Mouse (Mus musculus) embryonic facial prominence, embryonic 12.5 days (tissue): ENCODE data around the gene Ehd1. TPM values are rescaled to one million over a fixed set of nuclear protein-coding genes. Genes with fewer than 3 reads are reported as not detected.

Source experiments
- ATAC-seq: fragments of 200-750 bp; cut with Nextera tagmentation; 2 replicates; pipeline ENCODE4 v1.8.0; 2017; ENCODE audit not compliant: insufficient number of reproducible peaks, insufficient read depth, low FRiP score, low TSS enrichment
- H3K27ac ChIP-seq: fragments of 300-500 bp; sonication (generic); 2 replicates; pipeline ENCODE4 v1.5.1; 2016; ENCODE audit warnings: mild to moderate bottlenecking
- H3K27me3 ChIP-seq: fragments of 300-500 bp; sonication (generic); 2 replicates; pipeline ENCODE4 v1.6.1; 2016; ENCODE audit warnings: mild to moderate bottlenecking, moderate library complexity
- H3K36me3 ChIP-seq: fragments of 300-500 bp; sonication (generic); 2 replicates; pipeline ENCODE4 v1.6.1; 2016; ENCODE audit warnings: mild to moderate bottlenecking
- H3K4me1 ChIP-seq: fragments of 300-500 bp; sonication (generic); 2 replicates; pipeline ENCODE4 v1.6.1; 2016
- H3K4me2 ChIP-seq: fragments of 300-500 bp; sonication (generic); replicated peaks from 2 replicates; pipeline ENCODE4 v1.6.1; 2016; ENCODE audit warnings: mild to moderate bottlenecking, moderate library complexity
- H3K4me3 ChIP-seq: fragments of 300-500 bp; sonication (generic); 2 replicates; pipeline ENCODE4 v1.5.1; 2016; ENCODE audit warnings: mild to moderate bottlenecking
- H3K9ac ChIP-seq: fragments of 300-500 bp; sonication (generic); 2 replicates; pipeline ENCODE4 v1.6.1; 2016; ENCODE audit warnings: mild to moderate bottlenecking, moderate library complexity
- H3K9me3 ChIP-seq: fragments of 300-500 bp; sonication (generic); 2 replicates; pipeline ENCODE4 v1.6.1; 2016; ENCODE audit warnings: mild to moderate bottlenecking, moderate library complexity
- WGBS: fragments of 180-500 bp; shearing (Covaris S2); methylation state at CpG from one replicate; pipeline ENCODE4 v1.1.7; 2016; 5-methylcytosine and 5-hydroxymethylcytosine counted together
- polyA plus RNA-seq: library from polyadenylated mRNA; unstranded; fragments of >200 nt; fragmentation: Nextera tagmentation; extraction: Ambion mirVana; gene quantifications from 2 replicates; pipeline ENCODE4 v1.2.1, GENCODE M21; 2016

Gene Ehd1
- polyA plus RNA-seq, 1 experiment from 2014 or later: 77.6 TPM

GRCm38 (mm10) chr19:6262222-6262621 is 14.3 kb upstream of the Ehd1 start:
- H3K27me3 ChIP-seq: no peaks in the 10 kb centered on the region
- 56% methylated on average over 7 of the region's 7 CpGs for WGBS

GRCm38 (mm10) chr19:6262839-6263433 is 13.6 kb upstream of the Ehd1 start:
- H3K4me3 ChIP-seq: no peak overlapping the region
- H3K9me3 ChIP-seq: no peaks in the 10 kb centered on the region; the same call in 1 of the 2 replicates
- peaks cover 44% of the 10 kb centered on the region for H3K36me3 ChIP-seq
- ATAC-seq: no peak
- 86% methylated on average over 8 of the region's 8 CpGs for WGBS
- H3K27ac ChIP-seq: no peak overlapping the region
- no peaks in the 10 kb centered on the region for H3K4me1 ChIP-seq
- H3K9ac ChIP-seq: no peak overlapping the region
- no peak overlapping the region for H3K4me2 ChIP-seq
- H3K27me3 ChIP-seq: no peaks in the 10 kb centered on the region

More at GRCm38 (mm10) chr19:6262222-6262621, 14.3 kb upstream of the Ehd1 start:
- H3K4me1 ChIP-seq: no peaks in the 10 kb centered on the region
- ATAC-seq: no peak
- H3K36me3 ChIP-seq: peaks cover 51% of the 10 kb centered on the region
- H3K9me3 ChIP-seq: no peaks in the 10 kb centered on the region; the same call in 1 of the 2 replicates
- no peak overlapping the region for H3K9ac ChIP-seq
- H3K4me2 ChIP-seq: no peak overlapping the region
- H3K4me3 ChIP-seq: no peak overlapping the region
- no peak overlapping the region for H3K27ac ChIP-seq

- Histone ChIP-seq H3K4me3 (no peak overlapping the region), H3K9ac (no peak overlapping the region), H3K36me3 (peaks cover 31% of the 10 kb centered on the region), H3K9me3 (no peaks in the 10 kb centered on the region; the same call in 1 of the 2 replicates), H3K27me3 (no peaks in the 10 kb centered on the region), H3K4me1 (no peaks in the 10 kb centered on the region), H3K4me2 (no peak overlapping the region), H3K27ac (no peak overlapping the region)
- ATAC-seq: no peak
- 74% methylated on average over 9 of the region's 9 CpGs for WGBS
Measured at GRCm38 (mm10) chr19:6264200-6264599, 12.3 kb upstream of the Ehd1 start.

- Histone ChIP-seq H3K36me3 (peaks cover 26% of the 10 kb centered on the region), H3K4me3 (no peak overlapping the region), H3K4me2 (no peak overlapping the region), H3K27me3 (no peaks in the 10 kb centered on the region), H3K9ac (0 out of 2 replicates have a peak overlapping the region, but pooled peaks have one; percentile 21), H3K9me3 (no peaks in the 10 kb centered on the region; the same call in 1 of the 2 replicates), H3K4me1 (no peaks in the 10 kb centered on the region), H3K27ac (no peak overlapping the region)
- WGBS: 89% methylated on average over 8 of the region's 8 CpGs
- ATAC-seq: no peak
Measured at GRCm38 (mm10) chr19:6264945-6265344, 11.6 kb upstream of the Ehd1 start.

- ATAC-seq: no peak
- Histone ChIP-seq H3K4me2 (no peak overlapping the region), H3K4me3 (no peak overlapping the region), H3K27me3 (no peaks in the 10 kb centered on the region), H3K27ac (no peak overlapping the region), H3K9ac (no peak overlapping the region), H3K4me1 (no peaks in the 10 kb centered on the region), H3K36me3 (peaks cover 18% of the 10 kb centered on the region), H3K9me3 (no peaks in the 10 kb centered on the region; the same call in 1 of the 2 replicates)
- 62% methylated on average over 6 of the region's 6 CpGs for WGBS
Measured at GRCm38 (mm10) chr19:6265727-6266182, 10.8 kb upstream of the Ehd1 start.

GRCm38 (mm10) chr19:6267306-6268169 is 9.0 kb upstream of the Ehd1 start:
- 0 out of 2 replicates have a peak, but pooled peaks cover 1% of the 10 kb centered on the region for H3K36me3 ChIP-seq
- no peak overlapping the region for H3K9ac ChIP-seq
- WGBS: 68% methylated on average over 11 of the region's 11 CpGs
- H3K9me3 ChIP-seq: no peaks in the 10 kb centered on the region
- H3K27me3 ChIP-seq: peaks cover 4% of the 10 kb centered on the region; the same call in 1 of the 2 replicates
- no peak overlapping the region for H3K4me3 ChIP-seq
- no peak overlapping the region for H3K4me2 ChIP-seq
- H3K27ac ChIP-seq: no peak overlapping the region
- no peaks in the 10 kb centered on the region for H3K4me1 ChIP-seq
- ATAC-seq: no peak

GRCm38 (mm10) chr19:6268170-6268528 is 8.4 kb upstream of the Ehd1 start:
- 15% methylated on average over 8 of the region's 8 CpGs for WGBS
- Histone ChIP-seq H3K4me2 (no peak overlapping the region), H3K27me3 (peaks cover 4% of the 10 kb centered on the region; the same call in 1 of the 2 replicates), H3K27ac (no peak overlapping the region), H3K4me3 (no peak overlapping the region), H3K36me3 (no peaks in the 10 kb centered on the region), H3K4me1 (no peaks in the 10 kb centered on the region), H3K9me3 (no peaks in the 10 kb centered on the region), H3K9ac (no peak overlapping the region)
- no peak for ATAC-seq

GRCm38 (mm10) chr19:6268670-6269132 is 7.8 kb upstream of the Ehd1 start:
- Histone ChIP-seq H3K27ac (no peak overlapping the region), H3K9me3 (no peaks in the 10 kb centered on the region), H3K27me3 (peaks cover 4% of the 10 kb centered on the region; the same call in 1 of the 2 replicates), H3K9ac (no peak overlapping the region), H3K4me3 (no peak overlapping the region), H3K4me1 (no peaks in the 10 kb centered on the region), H3K36me3 (no peaks in the 10 kb centered on the region), H3K4me2 (no peak overlapping the region)
- 77% methylated on average over 7 of the region's 7 CpGs for WGBS
- ATAC-seq: no peak

- H3K9me3 ChIP-seq: no peaks in the 10 kb centered on the region
- H3K36me3 ChIP-seq: no peaks in the 10 kb centered on the region
- ATAC-seq: no peak
- H3K4me2 ChIP-seq: no peak overlapping the region
- H3K9ac ChIP-seq: no peak overlapping the region
- no peaks in the 10 kb centered on the region for H3K4me1 ChIP-seq
- WGBS: 86% methylated on average over 8 of the region's 8 CpGs
- peaks cover 4% of the 10 kb centered on the region; the same call in 1 of the 2 replicates for H3K27me3 ChIP-seq
- H3K27ac ChIP-seq: no peak overlapping the region
- no peak overlapping the region for H3K4me3 ChIP-seq
Measured at GRCm38 (mm10) chr19:6269798-6270475, 6.6 kb upstream of the Ehd1 start.

GRCm38 (mm10) chr19:6270661-6271060 is 5.9 kb upstream of the Ehd1 start:
- peaks cover 4% of the 10 kb centered on the region; the same call in 1 of the 2 replicates for H3K27me3 ChIP-seq
- 58% methylated on average over 9 of the region's 9 CpGs for WGBS
- H3K36me3 ChIP-seq: no peaks in the 10 kb centered on the region
- no peak overlapping the region for H3K9ac ChIP-seq
- no peak overlapping the region for H3K27ac ChIP-seq
- ATAC-seq: no peak
- no peak overlapping the region for H3K4me3 ChIP-seq
- peaks cover under 1% of the 10 kb centered on the region; the same call in 1 of the 2 replicates for H3K4me1 ChIP-seq
- no peak overlapping the region for H3K4me2 ChIP-seq
- no peaks in the 10 kb centered on the region for H3K9me3 ChIP-seq

- no peak overlapping the region for H3K27ac ChIP-seq
- no peak overlapping the region for H3K4me2 ChIP-seq
- H3K36me3 ChIP-seq: no peaks in the 10 kb centered on the region
- H3K27me3 ChIP-seq: peaks cover 4% of the 10 kb centered on the region; the same call in 1 of the 2 replicates
- H3K4me1 ChIP-seq: peaks cover 3% of the 10 kb centered on the region; the same call in 1 of the 2 replicates
- no peak overlapping the region for H3K4me3 ChIP-seq
- no peak overlapping the region for H3K9ac ChIP-seq
- 32% methylated on average over 8 of the region's 8 CpGs for WGBS
- no peaks in the 10 kb centered on the region for H3K9me3 ChIP-seq
- ATAC-seq: no peak
Measured at GRCm38 (mm10) chr19:6271206-6271605, 5.3 kb upstream of the Ehd1 start.
